Mouse (Mus musculus) liver, embryonic 11.5 days (tissue): ENCODE data around the gene Alkbh6. TPM values are rescaled to one million over a fixed set of nuclear protein-coding genes. Genes with fewer than 3 reads are reported as not detected.
A peak's percentile ranks its signal among the peaks of the same experiment; 100 is the strongest.

Experiments used
- ATAC-seq: fragments of 200-750 bp; cut with Nextera tagmentation; replicated peaks from 2 replicates; pipeline ENCODE4 v1.8.0; 2017; ENCODE audit warnings: moderate number of reproducible peaks, mild to moderate bottlenecking, moderate TSS enrichment, moderate library complexity; ENCODE audit not compliant: low FRiP score
- DNase-seq: peaks from one replicate; pipeline ENCODE4 v3.0.0-alpha.2; 2017; ENCODE audit warnings: low spot score
- H3K27ac ChIP-seq: fragments of 300-500 bp; sonication (generic); 2 replicates; pipeline ENCODE4 v1.5.1; 2014; ENCODE audit warnings: mild to moderate bottlenecking, low read depth, low read length, control low read depth
- H3K27me3 ChIP-seq: fragments of 300-500 bp; sonication (generic); replicated peaks from 2 replicates; pipeline ENCODE4 v1.6.1; 2014; ENCODE audit warnings: low read length, mixed read lengths; ENCODE audit not compliant: control insufficient read depth, insufficient read depth
- H3K36me3 ChIP-seq: fragments of 300-500 bp; sonication (generic); 2 replicates; pipeline ENCODE4 v1.6.1; 2014; ENCODE audit warnings: mild to moderate bottlenecking, low read length, moderate library complexity, mixed read lengths; ENCODE audit not compliant: control insufficient read depth, insufficient read depth
- H3K4me1 ChIP-seq: fragments of 300-500 bp; sonication (generic); replicated peaks from 2 replicates; pipeline ENCODE4 v1.6.1; 2014; ENCODE audit warnings: low read length, mixed read lengths; ENCODE audit not compliant: control insufficient read depth, insufficient read depth
- H3K4me2 ChIP-seq: fragments of 300-500 bp; sonication (generic); 2 replicates; pipeline ENCODE4 v1.6.1; 2014; ENCODE audit warnings: mild to moderate bottlenecking, control low read depth, moderate library complexity
- H3K4me3 ChIP-seq: fragments of 300-500 bp; sonication (generic); 2 replicates; pipeline ENCODE4 v1.5.1; 2014; ENCODE audit warnings: low read depth, low read length, control low read depth
- H3K9ac ChIP-seq: fragments of 300-500 bp; sonication (generic); 2 replicates; pipeline ENCODE4 v1.6.1; 2014; ENCODE audit warnings: low read depth, low read length, control low read depth
- H3K9me3 ChIP-seq: fragments of 300-500 bp; sonication (generic); 2 replicates; pipeline ENCODE4 v1.6.1; 2016; ENCODE audit warnings: low read length, inconsistent platforms, mixed read lengths; ENCODE audit not compliant: control insufficient read depth
- WGBS: fragments of 180-500 bp; shearing (Covaris S2); extraction: QIAGEN DNeasy Blood & Tissue Kit; methylation state at CpG from one replicate; pipeline ENCODE4 v1.1.7; 2014; 5-methylcytosine and 5-hydroxymethylcytosine counted together
- polyA plus RNA-seq: library from polyadenylated mRNA; unstranded; fragments of >200 nt; fragmentation: Nextera tagmentation; extraction: Ambion mirVana; gene quantifications from 2 replicates; pipeline ENCODE4 v1.2.1, GENCODE M21; 2014

Alkbh6 gene
- polyA plus RNA-seq, 1 experiment from 2014 or later: 43.4 TPM

DNA sequence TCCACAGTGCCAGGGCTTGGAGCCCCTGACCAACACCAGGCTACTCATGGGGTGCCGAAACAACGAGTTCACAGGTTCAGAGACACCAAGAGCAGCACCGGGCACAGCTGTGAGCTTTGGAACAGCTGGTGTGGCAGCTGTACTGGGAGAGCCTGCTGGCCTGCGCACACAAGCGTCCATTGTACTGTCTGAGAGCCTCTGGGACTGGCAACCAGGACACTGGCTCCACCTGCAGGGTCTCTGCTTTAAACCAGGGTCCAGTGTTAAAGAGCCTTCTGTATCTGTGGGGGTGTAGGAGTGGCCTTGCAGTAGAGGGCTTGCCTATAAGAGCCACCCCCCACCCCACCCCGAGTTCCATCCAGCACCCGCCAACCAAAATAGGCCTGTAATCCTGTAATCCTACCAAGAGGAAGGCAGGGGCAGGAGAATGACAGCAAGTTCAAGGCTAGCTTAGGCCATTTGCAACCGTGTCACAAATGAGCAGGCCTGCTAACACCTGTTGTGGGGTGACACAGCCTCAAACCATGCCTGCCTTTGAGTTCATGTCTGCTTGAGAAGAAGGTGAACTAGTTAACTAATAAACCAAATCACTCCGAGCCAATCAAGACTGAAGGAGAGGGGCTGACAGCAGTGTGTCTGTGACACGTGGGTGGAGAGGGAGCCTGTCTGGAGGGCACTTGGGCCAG is 18.7 kb upstream of the Alkbh6 start:
- Histone ChIP-seq H3K27ac (no peak overlapping the region), H3K4me2 (no peak overlapping the region)
- DNase-seq: no peak

DNA sequence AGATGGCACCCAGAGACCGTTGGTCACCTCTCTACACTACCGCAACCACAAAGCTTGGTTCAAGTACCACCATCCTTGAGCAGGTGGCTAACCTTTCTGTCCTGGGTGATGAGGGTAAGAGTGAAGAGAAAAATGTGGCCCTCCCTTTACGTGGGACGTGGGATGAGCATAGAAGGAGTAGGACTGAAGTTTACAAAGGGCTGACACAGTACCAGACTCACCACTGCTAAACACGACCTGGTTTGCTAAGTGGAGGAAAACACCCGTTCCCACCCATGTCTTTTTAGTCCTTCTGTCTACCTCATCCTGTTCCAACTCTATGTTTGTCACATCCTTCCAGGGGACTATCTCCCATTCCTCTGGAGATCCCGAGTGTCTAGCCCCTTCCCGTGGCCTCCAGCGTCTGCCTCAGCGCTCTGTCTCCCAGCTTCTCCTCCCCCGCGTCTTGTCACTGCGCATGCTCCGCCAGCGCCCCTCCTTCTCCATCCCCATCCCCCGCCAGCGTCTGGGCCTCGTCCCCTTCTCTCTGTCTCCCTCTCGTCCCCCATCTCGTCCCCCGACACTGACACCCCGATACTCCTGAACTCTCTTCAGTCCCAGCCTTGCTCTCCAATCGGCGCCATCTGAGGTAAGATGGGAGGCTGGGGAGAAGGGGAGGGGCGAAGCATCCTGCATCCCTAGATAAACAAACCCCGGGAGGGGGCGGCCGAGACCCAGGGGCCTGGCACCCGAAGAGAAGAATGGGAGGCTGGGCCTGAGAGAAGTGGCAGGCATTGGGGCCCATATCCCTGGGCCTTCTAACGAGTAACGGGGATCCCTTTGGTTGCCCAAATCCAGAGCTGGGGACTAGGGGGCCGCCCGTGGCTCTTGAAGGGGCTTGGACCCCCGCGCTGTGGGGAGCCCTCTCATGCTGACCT is 17.0 kb upstream of the Alkbh6 start, which contains the start of gene Clip3:
Clip3 (plus strand) TSS at position 514 of the 917 bp plus-strand sequence.
- Histone ChIP-seq H3K36me3 (no peaks in the 10 kb centered on the region), H3K9ac (peak within 1 kb of the TSS; percentile 1; the same call in 1 of the 2 replicates), H3K27me3 (peaks cover 8% of the 10 kb centered on the region; the same call in 1 of the 2 replicates), H3K27ac (no peak within 1 kb of the TSS; the same call in 1 of the 2 replicates), H3K4me1 (no peaks in the 10 kb centered on the region), H3K4me2 (peak within 1 kb of the TSS; percentile 48), H3K4me3 (peak within 1 kb of the TSS; percentile 49), H3K9me3 (no peaks in the 10 kb centered on the region)
- ATAC-seq: no peak; the same call in 1 of the 2 replicates
- 11% methylated on average over 35 of the region's 35 CpGs for WGBS
- DNase-seq: peak; percentile 55

More for the DNA sequence above, 18.7 kb upstream of the Alkbh6 start:
- 61% methylated on average over 10 of the region's 10 CpGs for WGBS
- ATAC-seq: no peak
- Histone ChIP-seq H3K9me3 (no peaks in the 10 kb centered on the region), H3K36me3 (no peaks in the 10 kb centered on the region), H3K9ac (no peak overlapping the region), H3K4me3 (no peak overlapping the region), H3K4me1 (no peaks in the 10 kb centered on the region), H3K27me3 (peaks cover 8% of the 10 kb centered on the region; the same call in 1 of the 2 replicates)

DNA sequence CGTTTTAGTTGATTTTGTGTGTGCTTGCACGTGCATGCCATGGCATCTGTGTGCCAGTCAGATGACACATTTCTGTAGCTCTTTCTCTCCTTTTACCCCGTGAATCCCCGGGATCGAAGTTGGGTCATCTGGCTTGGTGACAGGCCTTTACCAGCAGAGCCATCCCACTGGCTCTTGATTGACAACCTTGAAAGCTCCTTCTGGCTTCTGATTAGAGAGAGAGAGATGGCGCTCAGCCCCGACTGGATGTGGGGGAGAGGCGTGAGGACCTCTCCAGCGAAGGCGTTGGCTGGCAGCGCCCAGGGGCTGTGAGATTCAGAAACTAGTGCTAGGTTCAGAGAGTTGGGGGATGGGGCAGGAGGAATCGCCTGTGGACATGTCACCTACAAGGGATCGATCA is 14.7 kb upstream of the Alkbh6 start:
- no peak overlapping the region for H3K4me2 ChIP-seq
- no peaks in the 10 kb centered on the region for H3K9me3 ChIP-seq
- no peaks in the 10 kb centered on the region for H3K4me1 ChIP-seq
- no peak overlapping the region for H3K9ac ChIP-seq
- WGBS: 74% methylated on average over 13 of the region's 13 CpGs
- H3K27ac ChIP-seq: no peak overlapping the region
- H3K4me3 ChIP-seq: no peak overlapping the region
- ATAC-seq (no peak), DNase-seq (no peak)
- no peaks in the 10 kb centered on the region for H3K36me3 ChIP-seq
- peaks cover 6% of the 10 kb centered on the region; the same call in 1 of the 2 replicates for H3K27me3 ChIP-seq

DNA sequence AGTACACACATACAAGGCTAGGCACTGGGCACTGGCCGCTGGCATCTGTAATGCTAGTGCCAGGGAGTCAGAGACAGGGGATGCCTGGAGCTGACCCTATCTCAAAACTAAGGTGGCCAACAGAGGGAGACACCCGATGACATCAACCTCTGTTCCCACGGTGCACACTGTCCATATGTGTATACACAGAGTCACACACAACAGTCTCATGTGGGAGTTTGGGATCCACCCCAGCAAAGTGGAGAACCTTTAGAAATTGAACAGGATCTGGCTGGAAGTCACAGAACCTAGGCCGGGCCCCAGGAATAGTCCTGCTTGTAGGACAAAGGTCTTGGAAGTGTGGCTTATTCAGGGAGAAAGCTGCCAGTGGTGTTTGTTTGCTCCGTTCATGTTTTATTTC is 14.2 kb upstream of the Alkbh6 start:
- Histone ChIP-seq H3K36me3 (no peaks in the 10 kb centered on the region), H3K9me3 (no peaks in the 10 kb centered on the region), H3K27me3 (peaks cover 6% of the 10 kb centered on the region; the same call in 1 of the 2 replicates), H3K4me1 (no peaks in the 10 kb centered on the region), H3K9ac (no peak overlapping the region), H3K27ac (no peak overlapping the region), H3K4me3 (no peak overlapping the region), H3K4me2 (no peak overlapping the region)
- DNase-seq: no peak
- 88% methylated on average over 5 of the region's 5 CpGs for WGBS
- no peak for ATAC-seq

DNA sequence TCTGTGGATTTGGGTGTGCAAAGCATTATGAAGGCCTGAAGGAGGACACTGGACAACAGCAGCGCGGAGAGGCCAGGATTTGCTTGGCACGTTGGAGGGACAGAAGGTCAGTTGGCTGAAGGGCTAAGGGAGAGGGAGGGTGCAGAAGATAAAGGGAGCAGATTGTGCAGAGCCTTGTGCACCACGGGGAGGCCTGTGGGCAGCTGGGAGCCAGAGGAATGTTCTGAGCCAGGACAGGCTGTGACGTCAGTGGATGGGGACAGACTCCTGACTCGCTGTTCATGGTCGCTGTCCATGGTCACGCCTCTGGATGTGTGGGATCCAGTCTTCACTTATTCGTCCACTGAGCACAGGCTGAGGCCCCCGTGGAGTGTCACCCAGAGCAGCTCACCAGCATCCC is 13.4 kb upstream of the Alkbh6 start:
- no peaks in the 10 kb centered on the region for H3K9me3 ChIP-seq
- H3K9ac ChIP-seq: no peak overlapping the region
- H3K4me3 ChIP-seq: no peak overlapping the region
- DNase-seq: no peak
- H3K36me3 ChIP-seq: no peaks in the 10 kb centered on the region
- H3K27me3 ChIP-seq: peaks cover 6% of the 10 kb centered on the region; the same call in 1 of the 2 replicates
- no peak overlapping the region for H3K27ac ChIP-seq
- ATAC-seq: no peak
- no peak overlapping the region for H3K4me2 ChIP-seq
- H3K4me1 ChIP-seq: no peaks in the 10 kb centered on the region
- WGBS: 45% methylated on average over 10 of the region's 10 CpGs

DNA sequence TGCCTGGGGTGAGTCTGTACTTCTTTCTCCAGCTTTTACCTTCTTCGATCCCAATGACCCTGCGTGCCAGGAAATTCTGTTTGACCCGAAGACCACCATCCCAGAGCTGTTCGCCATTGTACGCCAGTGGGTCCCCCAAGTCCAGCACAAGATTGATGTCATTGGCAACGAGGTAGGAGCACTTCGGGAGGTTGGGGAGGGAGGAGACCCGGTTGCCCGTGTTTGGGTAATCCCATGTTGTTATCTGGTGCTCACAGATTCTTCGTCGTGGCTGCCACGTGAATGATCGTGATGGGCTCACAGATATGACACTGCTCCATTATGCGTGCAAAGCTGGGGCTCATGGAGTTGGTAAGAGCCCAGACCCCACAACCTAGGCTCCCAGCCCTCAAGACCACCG is 11.7 kb upstream of the Alkbh6 start:
- 0 out of 2 replicates have a peak, but pooled peaks cover 2% of the 10 kb centered on the region for H3K27me3 ChIP-seq
- H3K4me2 ChIP-seq: no peak overlapping the region
- H3K4me1 ChIP-seq: no peaks in the 10 kb centered on the region
- no peaks in the 10 kb centered on the region for H3K9me3 ChIP-seq
- WGBS: 76% methylated on average over 15 of the region's 15 CpGs
- H3K4me3 ChIP-seq: no peak overlapping the region
- ATAC-seq: no peak
- no peak for DNase-seq
- H3K36me3 ChIP-seq: no peaks in the 10 kb centered on the region
- H3K9ac ChIP-seq: no peak overlapping the region
- H3K27ac ChIP-seq: no peak overlapping the region

DNA sequence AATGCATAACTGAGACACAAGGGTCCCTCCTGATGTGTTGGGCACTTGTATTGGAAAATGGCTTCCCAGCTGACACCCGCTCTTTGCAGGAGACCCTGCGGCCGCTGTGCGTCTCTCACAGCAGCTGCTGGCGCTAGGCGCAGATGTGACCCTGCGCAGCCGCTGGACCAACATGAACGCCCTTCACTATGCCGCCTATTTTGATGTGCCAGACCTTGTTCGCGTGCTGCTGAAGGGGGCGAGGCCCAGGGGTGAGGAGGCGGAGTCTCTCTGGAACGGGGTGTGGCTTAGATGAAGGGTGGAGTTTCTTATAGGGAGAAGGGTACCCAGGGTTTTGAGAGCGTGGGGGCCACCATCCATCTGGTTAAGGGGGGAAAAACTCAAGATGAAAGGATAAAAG is 11.3 kb upstream of the Alkbh6 start:
- no peak for DNase-seq
- no peak for ATAC-seq
- Histone ChIP-seq H3K9me3 (no peaks in the 10 kb centered on the region), H3K36me3 (no peaks in the 10 kb centered on the region), H3K27ac (no peak overlapping the region), H3K4me1 (no peaks in the 10 kb centered on the region), H3K27me3 (0 out of 2 replicates have a peak, but pooled peaks cover 2% of the 10 kb centered on the region), H3K4me3 (no peak overlapping the region), H3K4me2 (no peak overlapping the region), H3K9ac (no peak overlapping the region)
- WGBS: 68% methylated on average over 16 of the region's 16 CpGs

DNA sequence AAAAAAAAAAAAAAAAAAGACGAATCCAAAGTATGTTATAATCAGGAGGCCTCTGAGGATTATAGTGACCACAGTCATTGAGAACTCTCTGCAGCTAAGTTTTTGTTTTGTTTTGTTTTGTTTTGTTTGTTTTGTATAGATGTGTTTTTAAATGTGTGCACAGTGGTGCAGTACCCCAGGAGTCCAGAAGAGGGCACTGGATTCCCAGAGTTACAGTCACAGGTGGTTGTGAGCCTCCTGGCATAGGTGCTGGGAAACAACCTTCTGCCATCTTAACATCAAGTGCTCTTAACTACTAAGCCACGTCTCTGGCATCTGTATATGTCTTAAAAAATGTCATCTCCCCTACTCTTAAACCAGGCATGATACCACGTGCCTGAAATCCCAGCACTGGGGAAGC is 7.6 kb upstream of the Alkbh6 start:
- Histone ChIP-seq H3K4me3 (no peak overlapping the region), H3K36me3 (0 out of 2 replicates have a peak, but pooled peaks cover 3% of the 10 kb centered on the region), H3K9ac (no peak overlapping the region), H3K27ac (no peak overlapping the region), H3K4me2 (no peak overlapping the region), H3K4me1 (no peaks in the 10 kb centered on the region), H3K27me3 (no peaks in the 10 kb centered on the region), H3K9me3 (no peaks in the 10 kb centered on the region)
- WGBS: 25% methylated on average over 3 of the region's 3 CpGs
- no peak for ATAC-seq
- no peak for DNase-seq
